Mouse (Mus musculus): ENCODE measurements around the gene Rab9b.

Gene Rab9b

GRCm38 (mm10) chrX:136868061-136869040, at the start of gene Rab9b:
Gene Rab9b (minus strand): TSS chrX:136868755.
- in situ Hi-C loops (cut with MboI; ENCODE audit: low pct_unique_long_range_greater_than_20kb in 1 of 2, low sequenced_read_pairs in 2 of 2, unreplicated experiment in 1 of 2), result no loop called here

GRCm38 (mm10) chrX:136904369-136904768, 35.8 kb upstream of the Rab9b start:
- in situ Hi-C loops (cut with MboI; ENCODE audit: low pct_unique_long_range_greater_than_20kb in 1 of 2, low sequenced_read_pairs in 2 of 2, unreplicated experiment in 1 of 2), result no loop called here

GRCm38 (mm10) chrX:136895757-136896156, 27.2 kb upstream of the Rab9b start:
- in situ Hi-C loops (cut with MboI; ENCODE audit: low pct_unique_long_range_greater_than_20kb in 1 of 2, low sequenced_read_pairs in 2 of 2, unreplicated experiment in 1 of 2), result loop anchor here in 1 of 2 experiments (25.0 kb wide), 1 partner anchor 242 kb away; no protein-coding TSS in a partner anchor

GRCm38 (mm10) chrX:136850300-136850699, 18.3 kb downstream of the Rab9b start:
- in situ Hi-C loops (cut with MboI; ENCODE audit: low pct_unique_long_range_greater_than_20kb in 1 of 2, low sequenced_read_pairs in 2 of 2, unreplicated experiment in 1 of 2), result no loop called here

GRCm38 (mm10) chrX:136828610-136829009, 39.9 kb downstream of the Rab9b start:
- in situ Hi-C loops (cut with MboI; ENCODE audit: low pct_unique_long_range_greater_than_20kb in 1 of 2, low sequenced_read_pairs in 2 of 2, unreplicated experiment in 1 of 2), result loop anchor here in 1 of 2 experiments (10.0 to 25.0 kb wide), 2 partner anchors 64 to 216 kb away; no protein-coding TSS in a partner anchor

GRCm38 (mm10) chrX:136825016-136825415, 43.5 kb downstream of the Rab9b start:
- in situ Hi-C loops (cut with MboI; ENCODE audit: low pct_unique_long_range_greater_than_20kb in 1 of 2, low sequenced_read_pairs in 2 of 2, unreplicated experiment in 1 of 2), result loop anchor here in 1 of 2 experiments (10.0 to 25.0 kb wide), 2 partner anchors 60 to 213 kb away; no protein-coding TSS in a partner anchor

- in situ Hi-C loops (cut with MboI; ENCODE audit: low pct_unique_long_range_greater_than_20kb in 1 of 2, low sequenced_read_pairs in 2 of 2, unreplicated experiment in 1 of 2), result loop anchor here in 1 of 2 experiments (10.0 kb wide), 1 partner anchor 58 kb away; no protein-coding TSS in a partner anchor
Measured at GRCm38 (mm10) chrX:136822371-136822770, 46.2 kb downstream of the Rab9b start, which contains the start of gene Plp1. Gene Plp1 (plus strand): TSS chrX:136822671.

GRCm38 (mm10) chrX:136820250-136820649, 48.3 kb downstream of the Rab9b start:
- in situ Hi-C loops (cut with MboI; ENCODE audit: low pct_unique_long_range_greater_than_20kb in 1 of 2, low sequenced_read_pairs in 2 of 2, unreplicated experiment in 1 of 2), result loop anchor here in 1 of 2 experiments (10.0 kb wide), 1 partner anchor 55 kb away; no protein-coding TSS in a partner anchor

- in situ Hi-C loops (cut with MboI; ENCODE audit: low pct_unique_long_range_greater_than_20kb in 1 of 2, low sequenced_read_pairs in 2 of 2, unreplicated experiment in 1 of 2), result loop anchor here in 1 of 2 experiments (10.0 kb wide), 1 partner anchor 55 kb away; no protein-coding TSS in a partner anchor
Measured at GRCm38 (mm10) chrX:136819752-136820151, 48.8 kb downstream of the Rab9b start.

All from mouse embryonic stem cell (cell line).